Mouse (Mus musculus) B cell, adult 2 months (primary cell): ENCODE results near the gene Lhx2.
A peak's percentile ranks its signal among the peaks of the same experiment; 100 is the strongest.

ENCODE experiments used
- DNase-seq, 2 experiments: peaks; one replicate each; pipeline ENCODE4 v3.0.0; 2022

The Lhx2 gene

GRCm38 (mm10) chr2:38338990-38339909 lies at the start of gene Lhx2:
TSS of gene Lhx2 (plus strand) at chr2:38339281.
- peak; percentile 36 to 37 for DNase-seq

- DNase-seq = no peak
Measured at GRCm38 (mm10) chr2:38291526-38291925, 47.6 kb upstream of the Lhx2 start.

DNA sequence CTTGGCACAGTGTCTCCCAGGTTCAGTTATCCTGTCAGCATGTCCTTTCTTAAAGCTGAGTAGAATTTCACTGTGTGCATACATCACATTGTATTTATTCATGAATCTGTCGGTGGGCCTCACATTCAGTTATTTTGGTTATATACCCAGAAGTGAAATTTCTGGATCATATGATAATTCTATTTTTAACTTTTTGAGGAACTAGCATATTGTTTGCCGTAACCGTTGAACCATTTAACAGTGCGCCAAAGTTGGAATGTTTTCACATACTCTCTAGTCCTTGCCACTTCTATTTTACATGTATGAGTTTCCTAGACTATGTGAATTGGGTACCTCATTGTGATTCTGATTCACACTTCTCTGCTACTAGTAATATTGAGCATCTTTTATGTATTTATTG lies 43.1 kb upstream of the Lhx2 start:
- no peak for DNase-seq

DNA sequence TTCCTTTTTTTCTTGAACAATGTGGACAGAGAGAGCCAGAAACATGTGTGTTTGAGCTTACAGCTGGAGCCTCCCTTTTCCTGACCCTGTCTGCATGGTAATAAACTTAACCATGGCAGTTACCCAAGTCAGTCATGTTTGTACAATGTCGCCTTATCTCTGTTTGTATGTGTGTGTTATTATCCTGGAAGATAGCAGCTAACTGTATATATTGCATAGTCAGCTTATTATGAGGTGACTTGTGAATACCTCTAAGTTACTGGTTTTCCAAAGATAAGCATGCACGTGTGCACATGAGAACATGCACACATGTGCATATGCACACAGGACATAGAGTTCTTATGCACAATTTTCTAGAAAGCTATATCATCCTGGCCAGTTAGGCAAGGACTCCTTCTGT lies 38.1 kb upstream of the Lhx2 start:
- DNase-seq = no peak

DNA sequence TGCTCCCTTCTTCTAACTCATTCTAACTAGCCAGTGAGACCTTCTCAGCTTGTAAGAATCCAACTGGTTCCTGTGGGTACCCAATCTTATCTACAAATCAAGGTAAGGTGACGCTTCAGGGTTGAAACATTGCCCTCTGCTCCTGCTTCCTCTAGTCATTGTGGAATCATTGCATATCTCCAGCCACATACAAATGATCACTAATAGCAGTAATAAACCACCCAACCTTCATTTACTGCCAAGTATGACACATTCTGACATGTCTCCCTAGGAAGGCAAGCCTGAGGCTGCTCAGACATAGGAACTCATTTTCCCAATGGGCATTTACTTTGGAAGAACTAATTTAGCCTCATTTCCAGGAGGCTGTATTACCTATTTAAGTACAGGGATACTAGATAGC lies 33.9 kb upstream of the Lhx2 start:
- no peak for DNase-seq

DNA sequence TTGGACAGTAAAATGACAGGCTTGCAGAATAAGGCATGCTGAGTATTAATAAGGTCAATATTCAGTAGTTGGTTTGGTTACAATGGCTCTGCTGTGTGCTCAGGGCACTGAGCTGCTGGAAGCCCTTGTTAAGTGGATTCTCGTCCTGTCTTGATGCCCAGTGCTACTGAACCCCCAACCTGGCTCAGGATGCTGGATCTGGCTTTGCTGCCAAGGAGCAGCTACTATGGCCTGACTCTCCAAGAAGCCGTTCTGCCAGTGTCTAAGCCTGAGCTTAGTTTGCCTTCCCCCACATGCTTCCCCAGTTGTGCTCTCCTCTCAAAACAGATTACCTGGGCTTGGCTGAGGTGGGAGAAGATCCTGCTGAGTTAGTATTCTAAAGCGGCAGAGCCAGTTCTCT lies 26.2 kb upstream of the Lhx2 start:
- DNase-seq = no peak

DNA sequence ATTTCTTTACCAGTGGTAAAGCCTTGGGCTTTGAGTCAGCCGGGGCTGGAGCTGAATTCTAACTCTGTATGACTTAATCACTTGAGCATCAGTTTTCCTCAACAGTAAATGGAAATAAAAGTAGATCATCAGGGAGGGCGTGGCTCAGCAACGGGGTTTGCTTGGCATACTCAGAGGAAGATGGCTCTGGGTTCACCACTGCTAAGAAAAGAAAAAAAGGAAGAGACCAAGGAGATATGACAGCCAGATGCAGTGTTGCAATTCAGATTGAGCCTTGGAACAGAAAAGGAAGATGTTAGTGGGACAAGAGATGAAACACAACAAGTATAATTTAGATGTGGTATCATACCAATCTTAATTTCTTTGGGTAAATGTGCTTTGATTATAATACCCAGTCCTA lies 25.7 kb upstream of the Lhx2 start:
- DNase-seq = no peak

GRCm38 (mm10) chr2:38319086-38319485 lies 20.0 kb upstream of the Lhx2 start:
- DNase-seq = no peak

- no peak for DNase-seq
Measured at GRCm38 (mm10) chr2:38320911-38321310, 18.2 kb upstream of the Lhx2 start.

DNA sequence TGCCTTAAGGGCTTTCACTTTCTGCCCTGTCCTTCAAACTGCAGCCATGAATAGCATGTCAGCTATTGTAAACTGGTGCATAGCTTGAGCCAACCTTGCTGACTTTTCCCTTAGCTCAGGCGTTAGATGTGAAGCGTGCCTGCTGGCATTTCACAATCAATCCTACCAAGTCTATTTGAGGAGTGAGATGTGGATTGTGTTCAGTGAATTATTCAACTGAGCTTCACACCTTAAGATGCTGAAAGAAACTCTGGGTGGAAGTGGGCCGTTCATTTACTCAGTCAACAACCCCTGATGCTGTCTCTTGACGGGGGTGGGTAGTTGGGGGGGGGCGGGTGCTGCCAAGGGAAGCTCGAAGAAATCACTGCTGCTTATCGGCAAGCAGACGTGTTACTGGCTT lies 15.7 kb upstream of the Lhx2 start:
- DNase-seq = no peak

DNA sequence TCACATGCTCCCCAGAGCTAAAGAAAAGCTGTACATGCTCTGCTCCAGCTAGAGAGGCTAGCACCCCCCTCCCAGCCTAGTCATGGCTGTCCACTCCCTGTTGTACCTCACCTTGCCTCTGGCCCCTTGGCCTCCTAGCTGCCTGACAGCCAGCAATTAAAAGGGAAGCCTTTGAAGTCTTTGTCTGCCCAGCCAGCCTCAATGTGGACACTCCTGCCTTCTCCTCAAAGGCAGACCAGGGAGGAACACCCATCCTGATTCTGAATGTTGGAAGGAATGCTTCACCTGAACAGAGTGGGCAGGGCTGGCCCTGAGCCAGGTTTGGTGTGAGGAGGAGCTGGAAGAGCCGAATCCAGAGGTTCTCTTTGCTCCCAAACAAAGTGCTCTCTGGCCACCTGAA lies 12.4 kb upstream of the Lhx2 start:
- no peak for DNase-seq

DNA sequence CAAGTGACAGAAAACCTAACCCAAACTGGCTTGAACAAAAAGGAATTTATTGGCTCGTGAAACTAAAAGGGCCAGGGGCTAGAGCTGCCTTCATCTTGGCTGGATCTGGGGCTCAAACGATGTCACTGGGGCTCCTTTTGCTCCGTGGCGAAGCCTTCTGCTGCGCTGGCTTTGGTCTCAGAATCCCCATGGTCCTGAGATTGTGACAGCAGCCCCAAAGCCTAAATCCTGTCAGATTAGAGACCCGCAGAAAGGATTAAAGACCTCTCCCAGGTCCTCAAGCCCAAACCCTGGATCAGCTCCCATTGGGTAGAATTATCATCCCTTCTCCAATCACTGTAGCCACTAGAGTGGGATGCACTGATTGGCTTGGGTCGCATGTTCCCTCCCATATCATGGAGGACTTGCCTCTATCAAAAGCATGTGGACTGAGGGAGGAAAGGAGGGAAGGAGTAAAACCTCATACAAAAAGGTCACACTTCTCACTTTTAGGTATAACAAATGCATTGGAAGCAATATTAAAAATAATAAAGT lies 5.4 kb upstream of the Lhx2 start:
- DNase-seq = no peak

GRCm38 (mm10) chr2:38336606-38337005 lies 2.5 kb upstream of the Lhx2 start:
- peak; percentile 17 to 28 for DNase-seq

- DNase-seq = peak; percentile 11 to 24
Measured at GRCm38 (mm10) chr2:38337091-38337640, 1.9 kb upstream of the Lhx2 start.

GRCm38 (mm10) chr2:38337681-38338080 lies 1.4 kb upstream of the Lhx2 start:
- DNase-seq = no peak

GRCm38 (mm10) chr2:38338348-38338932 lies 641 bp upstream of the Lhx2 start:
- peak; percentile 8 to 20 for DNase-seq

DNA sequence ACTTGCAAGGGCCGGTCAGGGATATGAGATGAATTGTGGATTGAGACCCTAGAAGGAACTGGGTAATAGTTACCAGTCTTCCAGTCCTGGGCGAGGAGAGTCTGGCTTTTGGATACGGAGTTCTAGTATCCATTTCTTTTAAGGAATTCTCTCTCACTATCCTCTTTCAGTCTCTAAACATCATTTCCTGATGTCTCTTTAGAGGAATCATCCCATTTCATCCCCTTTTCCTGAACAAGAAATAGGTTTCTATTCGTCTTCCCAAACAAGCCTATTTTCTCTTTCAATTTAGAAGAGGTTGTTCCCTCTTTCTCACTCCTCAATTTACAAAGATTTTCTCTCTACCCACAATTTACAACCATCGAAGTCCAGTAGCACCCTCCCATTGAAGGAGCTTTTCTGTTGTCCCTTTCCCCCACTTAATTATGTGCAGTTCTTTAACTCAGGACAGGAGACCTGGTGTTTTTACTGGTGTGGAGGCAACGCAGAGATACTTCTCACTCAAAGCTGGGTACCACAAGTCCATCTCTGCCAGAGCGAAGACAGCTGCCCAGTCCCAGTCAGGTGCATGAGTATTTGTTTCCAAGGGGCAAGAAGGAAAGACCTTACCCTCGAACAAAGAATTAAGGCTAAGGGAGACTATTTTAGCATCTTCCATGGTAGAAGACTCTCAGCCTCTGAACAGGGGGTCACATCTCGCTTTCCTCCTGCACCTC lies 987 bp downstream of the Lhx2 start:
- peak in 1 of 2 experiments; percentile 22 for DNase-seq

- DNase-seq = no peak
Measured at GRCm38 (mm10) chr2:38340626-38341200, 1.6 kb downstream of the Lhx2 start.

DNA sequence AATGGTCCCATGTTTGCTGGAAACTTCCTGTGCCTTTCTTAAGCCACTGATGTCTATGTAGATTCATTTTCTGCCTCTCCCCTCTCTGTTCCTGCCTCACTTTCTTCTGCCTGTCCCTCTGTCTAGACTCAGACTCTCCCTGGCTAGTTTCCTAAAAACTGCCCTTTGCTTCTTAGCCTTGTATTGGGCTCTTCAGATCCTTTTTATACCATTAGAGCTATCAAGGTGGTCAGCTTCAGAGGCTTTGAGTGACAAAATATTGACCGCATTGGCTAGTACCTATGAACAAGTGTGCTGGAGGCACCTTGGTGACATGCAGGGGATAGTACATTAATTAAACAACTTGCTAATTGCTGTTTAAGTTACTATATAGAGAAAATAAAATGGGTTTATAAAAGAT lies 4.5 kb downstream of the Lhx2 start:
- no peak for DNase-seq

GRCm38 (mm10) chr2:38344727-38345126 lies 5.6 kb downstream of the Lhx2 start:
- no peak for DNase-seq

DNA sequence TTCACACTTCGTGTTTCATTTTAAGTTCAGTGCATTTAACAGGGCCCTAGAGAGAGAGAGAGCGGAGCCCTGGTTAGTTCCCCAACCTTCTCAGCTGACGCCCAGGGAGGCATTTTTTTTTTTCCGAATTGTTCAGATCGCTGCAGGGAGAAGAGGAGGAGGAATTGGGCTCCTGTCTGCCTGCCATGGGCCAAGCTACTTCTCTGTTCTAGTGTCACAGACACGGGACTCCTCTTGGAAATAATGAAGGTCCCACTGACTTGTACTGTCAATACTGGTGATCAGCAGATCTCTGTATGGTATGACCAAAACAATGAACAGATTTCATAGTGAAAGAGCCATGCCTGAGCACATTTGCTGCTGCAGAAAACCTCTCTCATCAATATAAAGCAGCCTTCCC lies 7.3 kb downstream of the Lhx2 start:
- DNase-seq = no peak

- peak in 1 of 2 experiments; percentile 33 for DNase-seq
Measured at GRCm38 (mm10) chr2:38346881-38347764, 8.0 kb downstream of the Lhx2 start.
